ENCODE assay signal across 11 mouse cellular contexts in genomic region chr15:100113343-100114275, GRCm38 (mm10).
DNase-seq lines count a peak whose midpoint lies in the region; ATAC-seq and TF ChIP-seq lines count a peak whose summit lies in the region.
"Had no signal": no experiment of that assay in that cellular context is flagged by ENCODE, and none has a peak within 500 bp of the region (broad histone marks: within the 10 kb centered on the region; RNA-seq: fewer than 3 reads in every experiment).

No protein-coding gene starts in this region.

- H3K9me3 ChIP-seq in forebrain, embryonic 11.5 days (ENCODE audit: control insufficient read depth, low read length): no peaks in the 10 kb centered on the region
- H3K9me3 ChIP-seq in forebrain, embryonic 14.5 days (replicated peaks; ENCODE audit: control insufficient read depth, low read length): no peaks in the 10 kb centered on the region
- H3K9me3 ChIP-seq in midbrain, embryonic 11.5 days (ENCODE audit: control insufficient read depth, low read length): no peaks in the 10 kb centered on the region
- H3K9me3 ChIP-seq in midbrain, postnatal 0 days (ENCODE audit: low read length): no peaks in the 10 kb centered on the region
- H3K9me3 ChIP-seq in liver, embryonic 16.5 days (replicated peaks; ENCODE audit: control insufficient read depth, low read length): no peaks in the 10 kb centered on the region

- no peak for TF ChIP-seq CTCF in midbrain, postnatal 0 days (IDR thresholded peaks at IDR 0.05)

- H3K27me3 ChIP-seq in forebrain, embryonic 11.5 days (ENCODE audit: control insufficient read depth, insufficient read depth, low read length): no peaks in the 10 kb centered on the region
- H3K27me3 ChIP-seq in forebrain, embryonic 14.5 days (replicated peaks; ENCODE audit: control insufficient read depth, insufficient read depth, low read length): no peaks in the 10 kb centered on the region
- no peaks in the 10 kb centered on the region for H3K27me3 ChIP-seq in midbrain, embryonic 11.5 days (ENCODE audit: control insufficient read depth, insufficient read depth, low read length)
- H3K27me3 ChIP-seq in midbrain, postnatal 0 days (ENCODE audit: insufficient read depth, low read length): no peaks in the 10 kb centered on the region
- H3K27me3 ChIP-seq in liver, embryonic 16.5 days (ENCODE audit: control insufficient read depth, insufficient read depth, low read depth, low read length): no peaks in the 10 kb centered on the region

- no peak overlapping the region for H3K9ac ChIP-seq in forebrain, embryonic 11.5 days (ENCODE audit: low read length)
- no peak overlapping the region for H3K9ac ChIP-seq in forebrain, embryonic 14.5 days (ENCODE audit: low read length)
- no peak overlapping the region for H3K9ac ChIP-seq in midbrain, embryonic 11.5 days (ENCODE audit: low read length)
- H3K9ac ChIP-seq in midbrain, postnatal 0 days (replicated peaks; ENCODE audit: low read length, poor library complexity, severe bottlenecking): no peak overlapping the region
- no peak overlapping the region for H3K9ac ChIP-seq in liver, embryonic 16.5 days (ENCODE audit: low read depth, low read length)

- peak; percentile 60; the same call in 1 of the 2 replicates for ATAC-seq in forebrain, embryonic 11.5 days (replicated peaks; ENCODE audit: low FRiP score)
- ATAC-seq in forebrain, embryonic 14.5 days: no peak
- ATAC-seq in midbrain, embryonic 11.5 days (ENCODE audit: low FRiP score): peak; percentile 64; the same call in 1 of the 2 replicates
- ATAC-seq in midbrain, postnatal 0 days (ENCODE audit: low FRiP score): no peak
- peak; percentile 37; the same call in 1 of the 2 replicates for ATAC-seq in liver, embryonic 16.5 days (ENCODE audit: low read depth)

- 36% methylated on average over 10 of the region's 10 CpGs for WGBS in forebrain, embryonic 11.5 days
- WGBS in forebrain, embryonic 14.5 days: 23% methylated on average over 10 of the region's 10 CpGs
- WGBS in midbrain, embryonic 11.5 days: 53% methylated on average over 10 of the region's 10 CpGs
- WGBS in midbrain, postnatal 0 days: 52% methylated on average over 10 of the region's 10 CpGs
- WGBS in liver, embryonic 16.5 days (ENCODE audit: insufficient replicate concordance): 38% methylated on average over 10 of the region's 10 CpGs

- no peak for DNase-seq in forebrain, embryonic 11.5 days (ENCODE audit: low spot score)
- no peak for DNase-seq in forebrain, embryonic 14.5 days (ENCODE audit: low spot score)
- peak; percentile 85 for DNase-seq in midbrain, embryonic 11.5 days (ENCODE audit: low spot score, missing footprints)
- DNase-seq in midbrain, postnatal 0 days (ENCODE audit: low spot score): no peak
- DNase-seq in thymus, adult 18-20 months: no peak
- no peak for DNase-seq in urinary bladder, postnatal 14 days (ENCODE audit: low spot score)
- DNase-seq in left cerebral cortex, adult 9 months (ENCODE audit: low spot score in 2 of 2): no peak
- DNase-seq: cerebellum, adult 2 months; lung, postnatal 14 days; thymus, postnatal 4 days had no signal

- H3K27ac ChIP-seq in forebrain, embryonic 11.5 days (ENCODE audit: low read depth, low read length): no peak overlapping the region
- H3K27ac ChIP-seq in forebrain, embryonic 14.5 days (ENCODE audit: low read depth, low read length): no peak overlapping the region
- H3K27ac ChIP-seq in midbrain, embryonic 11.5 days (ENCODE audit: low read depth, low read length): no peak overlapping the region
- no peak overlapping the region for H3K27ac ChIP-seq in midbrain, postnatal 0 days (ENCODE audit: low read depth, low read length)
- H3K27ac ChIP-seq in liver, embryonic 16.5 days (ENCODE audit: low read length): peak overlapping the region; percentile 73

- no peaks in the 10 kb centered on the region for H3K36me3 ChIP-seq in forebrain, embryonic 11.5 days (ENCODE audit: control insufficient read depth, insufficient read depth, low read length)
- peaks cover 21% of the 10 kb centered on the region for H3K36me3 ChIP-seq in forebrain, embryonic 14.5 days (ENCODE audit: control insufficient read depth, insufficient read depth, low read length)
- peaks cover 6% of the 10 kb centered on the region; the same call in 1 of the 2 replicates for H3K36me3 ChIP-seq in midbrain, embryonic 11.5 days (ENCODE audit: control insufficient read depth, insufficient read depth, low read length)
- H3K36me3 ChIP-seq in midbrain, postnatal 0 days (ENCODE audit: insufficient read depth, low read length): peaks cover 3% of the 10 kb centered on the region; the same call in 1 of the 2 replicates
- H3K36me3 ChIP-seq in liver, embryonic 16.5 days (ENCODE audit: control insufficient read depth, insufficient read depth): no peaks in the 10 kb centered on the region

- no peak overlapping the region for H3K4me3 ChIP-seq in forebrain, embryonic 11.5 days (ENCODE audit: low read depth, low read length)
- H3K4me3 ChIP-seq in forebrain, embryonic 14.5 days (ENCODE audit: low read depth, low read length): no peak overlapping the region
- H3K4me3 ChIP-seq in midbrain, embryonic 11.5 days (ENCODE audit: low read depth, low read length): no peak overlapping the region
- H3K4me3 ChIP-seq in midbrain, postnatal 0 days (ENCODE audit: low read depth, low read length): no peak overlapping the region
- H3K4me3 ChIP-seq in liver, embryonic 16.5 days (ENCODE audit: low read depth, low read length): no peak overlapping the region

- peaks cover 7% of the 10 kb centered on the region for H3K4me1 ChIP-seq in forebrain, embryonic 11.5 days (replicated peaks; ENCODE audit: control insufficient read depth, insufficient read depth, low read length)
- peaks cover 9% of the 10 kb centered on the region for H3K4me1 ChIP-seq in forebrain, embryonic 14.5 days (ENCODE audit: control insufficient read depth, insufficient read depth, low read length)
- H3K4me1 ChIP-seq in midbrain, embryonic 11.5 days (ENCODE audit: control insufficient read depth, insufficient read depth, low read length): peaks cover 15% of the 10 kb centered on the region
- no peaks in the 10 kb centered on the region for H3K4me1 ChIP-seq in midbrain, postnatal 0 days (ENCODE audit: insufficient read depth, low read length)
- peaks cover 16% of the 10 kb centered on the region for H3K4me1 ChIP-seq in liver, embryonic 16.5 days (ENCODE audit: control insufficient read depth, low read depth, low read length)

- no peak overlapping the region for H3K4me2 ChIP-seq in forebrain, embryonic 11.5 days (ENCODE audit: low read depth, low read length, severe bottlenecking)
- H3K4me2 ChIP-seq in forebrain, embryonic 14.5 days (ENCODE audit: low read length): no peak overlapping the region
- no peak overlapping the region for H3K4me2 ChIP-seq in midbrain, embryonic 11.5 days
- no peak overlapping the region for H3K4me2 ChIP-seq in midbrain, postnatal 0 days (ENCODE audit: low read depth, low read length, poor library complexity, severe bottlenecking)
- no peak overlapping the region for H3K4me2 ChIP-seq in liver, embryonic 16.5 days (ENCODE audit: low read depth, low read length)

Comparison
In these comparisons a context has a peak if more than half of its experiments do, and no peak if none do; other contexts are left out.
1. ATAC-seq: peak in forebrain, embryonic 11.5 days (single experiment), midbrain, embryonic 11.5 days (single experiment) and liver, embryonic 16.5 days (single experiment); none in forebrain, embryonic 14.5 days (single experiment) and midbrain, postnatal 0 days (single experiment).